Mouse (Mus musculus) thymus, adult 2 months (tissue): ENCODE results near the gene Pycard.

Source experiments
- CTCF ChIP-seq: fragments of 200-500 bp; IDR thresholded peaks from 2 replicates; pipeline ENCODE4 v1.5.1; 2012; ENCODE audit warnings: mild to moderate bottlenecking, control low read depth, low read length, moderate library complexity, borderline replicate concordance; ENCODE audit not compliant: control insufficient read depth, poor library complexity, insufficient read depth; ENCODE audit errors: extremely low read depth
- POLR2A ChIP-seq: fragments of 200-500 bp; IDR thresholded peaks from 2 replicates; pipeline ENCODE4 v1.6.1; 2012; ENCODE audit warnings: mild to moderate bottlenecking, low read length, control low read depth, moderate library complexity; ENCODE audit not compliant: control insufficient read depth, poor library complexity, insufficient read depth; ENCODE audit errors: extremely low read depth

DNA sequence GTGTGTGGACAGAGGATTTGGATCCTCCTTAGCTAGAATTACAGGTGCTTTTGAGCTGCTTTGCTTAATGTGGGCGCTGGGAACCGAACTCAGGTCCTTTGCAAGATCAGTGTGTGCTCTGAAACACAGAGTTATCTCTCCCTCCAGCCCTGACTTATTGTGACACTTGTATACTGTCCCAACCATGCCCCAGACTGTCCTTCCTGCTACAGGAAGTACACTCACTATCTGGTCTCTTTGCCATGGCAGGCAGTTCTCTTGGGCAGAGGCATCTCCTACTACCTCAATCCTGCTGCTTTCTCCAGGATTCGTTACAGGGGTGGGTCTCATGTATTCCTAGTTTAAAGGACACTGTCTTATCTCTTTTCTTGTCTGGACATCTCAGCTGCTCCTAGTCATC lies 24.6 kb upstream of the Pycard start:
- TF ChIP-seq CTCF: no peak
- TF ChIP-seq POLR2A: no peak
